Mouse (Mus musculus) heart, postnatal 4 days (tissue): Measurements from ENCODE around the gene Abhd12b. TPM values are rescaled to one million over a fixed set of nuclear protein-coding genes. Genes with fewer than 3 reads are reported as not detected.
A peak's percentile ranks its signal among the peaks of the same experiment; 100 is the strongest.
"Not testable (repeated sequence)": the region's sequence is repeated elsewhere in the genome, so short reads cannot be mapped to it uniquely, and the experiment has no call there.

Experiments used
- DNase-seq: peaks from one replicate; pipeline ENCODE4 v3.0.0; 2021
- total RNA-seq, 2 experiments: library from RNA; stranded (reverse); gene quantifications; 2 replicates each; pipeline ENCODE4 v1.2.3; 2021

The Abhd12b gene
- total RNA-seq, 2 experiments from 2014 or later: not detected

GRCm38 (mm10) chr12:70139871-70140270 lies 14.1 kb upstream of the Abhd12b start:
- no peak for DNase-seq

- DNase-seq: no peak
These were observed 13.4 kb upstream of the Abhd12b start for GRCm38 (mm10) chr12:70140542-70140941.

DNA sequence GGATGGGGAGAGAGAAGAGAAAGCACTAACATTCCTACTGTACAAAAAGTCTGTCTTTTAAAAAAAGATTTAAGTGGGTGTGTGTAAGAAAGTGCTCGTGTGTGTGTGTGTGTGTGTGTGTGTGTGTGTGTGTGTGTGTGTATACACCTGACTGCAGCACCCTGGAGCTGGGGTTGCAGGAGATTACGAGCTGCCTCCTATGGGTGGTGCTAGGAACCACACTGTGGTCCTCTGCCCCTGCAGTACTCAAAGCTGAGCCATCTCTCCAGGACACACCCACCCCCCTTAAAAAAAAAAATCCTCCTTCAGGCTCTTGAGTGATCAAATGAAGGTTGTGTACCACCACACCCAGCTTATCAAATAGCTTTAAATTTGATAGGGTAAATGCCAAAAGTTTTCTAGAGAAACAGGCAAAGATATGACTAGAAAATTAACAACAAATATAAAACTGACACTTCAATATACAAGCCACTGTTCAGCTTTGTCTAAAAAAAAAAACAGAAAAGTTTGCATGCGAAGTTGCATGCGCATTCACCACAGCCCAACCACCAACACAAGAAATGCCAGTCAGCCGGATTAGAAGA lies 12.9 kb upstream of the Abhd12b start:
- DNase-seq: no peak

- peak; percentile 29 for DNase-seq
These were observed 9.8 kb upstream of the Abhd12b start for GRCm38 (mm10) chr12:70144106-70144587.

GRCm38 (mm10) chr12:70144637-70145448 lies 9.1 kb upstream of the Abhd12b start:
- peak; percentile 76 for DNase-seq

- DNase-seq: no peak
These were observed 8.4 kb upstream of the Abhd12b start for GRCm38 (mm10) chr12:70145586-70145985.

DNA sequence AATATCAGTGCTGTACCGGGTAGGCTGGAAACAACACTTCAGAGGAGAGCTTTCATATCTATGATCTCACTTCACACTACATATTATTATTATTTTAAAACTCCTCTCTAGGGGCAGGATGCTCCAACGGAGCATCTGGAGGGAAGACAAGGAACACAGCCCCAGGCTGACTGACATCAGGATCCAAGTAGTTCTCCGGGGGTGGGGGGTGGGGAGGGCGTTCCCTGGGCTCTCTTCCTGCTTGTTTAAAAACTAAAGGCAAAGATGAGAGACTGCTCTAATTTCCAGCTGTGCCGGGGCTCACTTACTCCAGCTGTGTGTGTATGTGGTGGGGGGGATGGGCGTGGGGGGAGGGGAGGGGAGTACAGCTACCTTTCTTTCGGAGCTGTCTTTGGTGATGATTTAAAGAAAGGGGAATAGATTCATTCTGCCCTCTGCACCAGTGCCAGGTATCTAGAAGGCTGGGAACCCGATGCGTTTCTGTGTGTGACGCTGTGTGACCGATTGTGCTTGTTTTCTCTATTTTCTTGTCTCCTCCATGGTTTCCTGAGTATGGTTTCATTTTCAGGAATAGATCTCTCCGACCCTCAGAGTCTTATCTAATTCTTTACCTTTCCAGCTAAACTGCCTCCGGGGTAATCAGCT lies 5.8 kb upstream of the Abhd12b start:
- DNase-seq: peak; percentile 14

DNA sequence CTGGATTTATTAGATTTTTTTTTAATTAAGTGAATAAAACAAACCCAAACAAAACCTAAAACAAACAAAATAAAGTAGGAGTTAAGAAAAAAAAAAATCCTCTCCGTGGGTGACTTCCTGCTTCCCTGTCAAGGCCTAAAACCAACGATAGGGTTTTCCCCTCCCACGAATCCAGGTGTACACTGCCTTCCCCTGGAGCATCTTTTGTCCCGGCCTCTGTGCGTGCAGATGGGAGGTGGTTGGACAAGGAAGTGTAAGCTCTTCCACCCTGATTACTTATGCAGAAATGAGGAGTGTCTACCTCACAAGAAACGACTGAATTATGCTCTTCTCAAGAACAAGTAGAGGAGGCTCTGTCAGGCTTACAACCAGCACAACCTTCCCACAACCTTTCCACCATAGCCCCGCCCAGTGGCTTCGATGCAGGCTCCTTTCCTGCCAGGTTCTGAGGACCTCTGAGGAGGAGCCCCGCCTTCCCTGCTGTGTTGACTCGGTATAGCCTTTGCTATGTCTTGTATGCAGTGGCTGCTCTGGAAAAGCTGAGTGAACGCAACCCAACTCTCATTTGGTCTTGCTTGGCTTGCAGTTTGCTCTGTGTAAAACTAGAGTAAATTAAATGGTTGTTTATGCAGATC lies 5.2 kb upstream of the Abhd12b start:
- DNase-seq: no peak

- DNase-seq: peak; percentile 21
These were observed 2.3 kb downstream of the Abhd12b start for GRCm38 (mm10) chr12:70156222-70156621.

DNA sequence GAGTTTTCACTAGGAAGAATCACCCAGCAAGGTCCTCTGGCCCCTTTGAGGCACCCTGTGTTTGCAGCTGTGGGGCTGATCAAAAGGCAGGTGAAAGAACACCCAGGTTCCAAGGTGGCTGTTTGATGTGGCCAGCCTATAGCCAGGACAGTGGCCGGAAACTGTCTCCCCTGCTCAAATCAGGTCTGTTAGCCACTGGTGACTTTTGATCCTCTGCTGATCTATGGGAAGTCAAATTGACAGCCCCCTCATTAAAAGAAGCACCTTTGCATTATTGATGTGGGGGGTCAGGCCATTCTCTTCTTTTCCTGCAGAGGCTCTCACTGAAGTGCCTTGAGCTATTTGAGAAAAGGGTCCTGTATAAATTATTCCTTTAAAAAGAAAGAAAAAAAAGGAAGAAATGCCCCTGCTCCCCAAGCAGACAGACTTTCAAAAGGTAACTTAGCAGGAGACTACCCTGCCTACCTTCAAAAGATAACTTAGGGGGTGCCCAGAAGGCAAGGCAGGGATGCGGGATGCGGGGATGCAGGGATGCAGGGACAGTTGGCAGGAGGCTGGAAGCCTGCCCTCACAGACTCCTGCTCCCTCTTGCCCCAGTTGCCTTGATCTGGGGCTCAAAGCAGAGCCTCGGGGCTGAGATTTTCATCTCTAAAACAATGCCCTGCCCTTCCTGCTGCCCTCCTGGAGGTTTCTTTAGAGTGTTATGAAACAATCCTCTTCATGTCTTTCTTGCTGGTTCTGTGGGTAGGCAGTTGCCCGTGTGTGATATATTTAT lies 3.5 kb downstream of the Abhd12b start:
- DNase-seq: no peak

GRCm38 (mm10) chr12:70161057-70161456 lies 7.1 kb downstream of the Abhd12b start:
- no peak for DNase-seq

- DNase-seq: no peak
These were observed 10.8 kb downstream of the Abhd12b start for GRCm38 (mm10) chr12:70164741-70165140.

DNA sequence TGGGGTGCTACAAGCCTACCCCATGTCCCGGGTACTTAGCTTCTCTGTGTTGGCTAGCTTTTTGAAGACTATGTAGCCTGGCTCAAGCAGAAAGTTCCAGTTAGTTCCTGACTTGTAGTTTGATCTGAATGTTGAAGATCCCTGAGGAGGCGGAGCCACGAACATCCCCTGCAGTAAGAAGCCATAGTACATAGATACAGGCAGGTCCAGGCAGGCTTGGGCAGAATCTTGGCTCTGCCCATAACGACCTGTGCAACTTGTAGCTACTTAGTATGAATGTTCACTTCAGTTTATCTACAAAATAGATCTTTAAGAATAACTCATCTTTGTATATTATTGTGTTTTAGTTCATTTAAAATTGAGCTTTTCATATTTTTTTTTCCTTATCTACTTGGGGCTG lies 14.0 kb downstream of the Abhd12b start:
- no peak for DNase-seq

DNA sequence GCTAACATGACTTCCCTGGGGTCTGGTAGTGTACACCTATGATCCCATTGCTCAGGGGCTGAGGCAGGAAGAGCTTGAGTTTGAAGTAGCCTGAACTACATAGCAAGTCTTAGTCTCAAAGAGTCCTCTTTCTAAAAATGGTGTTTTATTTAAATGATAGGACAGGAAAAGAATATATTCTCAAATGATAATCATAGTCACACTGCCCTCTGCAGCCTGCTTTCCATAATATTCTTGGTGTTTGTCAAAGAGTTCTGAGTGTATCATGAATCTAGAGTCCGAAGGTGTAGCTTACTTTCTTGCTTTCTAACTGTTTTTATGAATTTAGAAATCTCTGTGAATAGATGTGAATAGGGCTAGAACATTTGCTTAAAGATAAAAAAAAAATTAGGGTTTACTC lies 16.0 kb downstream of the Abhd12b start:
- no peak for DNase-seq

GRCm38 (mm10) chr12:70183507-70183906 lies 29.6 kb downstream of the Abhd12b start:
- DNase-seq: not testable (repeated sequence)

- DNase-seq: no peak
These were observed 30.3 kb downstream of the Abhd12b start for GRCm38 (mm10) chr12:70184173-70184783.

GRCm38 (mm10) chr12:70192267-70192727 lies 38.4 kb downstream of the Abhd12b start:
- no peak for DNase-seq

GRCm38 (mm10) chr12:70195426-70195825 lies 41.5 kb downstream of the Abhd12b start:
- no peak for DNase-seq

- DNase-seq: no peak
These were observed 42.4 kb downstream of the Abhd12b start for GRCm38 (mm10) chr12:70196341-70196740.

- DNase-seq: no peak
These were observed 48.1 kb downstream of the Abhd12b start for GRCm38 (mm10) chr12:70201926-70202529.

- no peak for DNase-seq
These were observed 50.5 kb downstream of the Abhd12b start for GRCm38 (mm10) chr12:70204433-70204832.
